Mouse (Mus musculus) liver, adult 2 months (tissue): ENCODE results near the gene Rad54l.

Source experiments
- CTCF ChIP-seq: fragments of 200-500 bp; IDR thresholded peaks from 2 replicates; pipeline ENCODE4 v1.5.1; 2011; ENCODE audit warnings: low read depth, low read length, control low read depth
- POLR2A ChIP-seq: fragments of 200-500 bp; IDR thresholded peaks from 2 replicates; pipeline ENCODE4 v1.6.1; 2011; ENCODE audit warnings: low read length, control low read depth; ENCODE audit not compliant: insufficient read depth; ENCODE audit errors: extremely low read depth

- TF ChIP-seq POLR2A = no peak
- TF ChIP-seq CTCF = no peak
These were observed 19.9 kb upstream of the Rad54l start for GRCm38 (mm10) chr4:116143317-116143811.
